Mouse (Mus musculus): ENCODE data around the gene Gm49396.
A peak's percentile ranks its signal among the peaks of the same experiment; 100 is the strongest.

Gene Gm49396

DNA sequence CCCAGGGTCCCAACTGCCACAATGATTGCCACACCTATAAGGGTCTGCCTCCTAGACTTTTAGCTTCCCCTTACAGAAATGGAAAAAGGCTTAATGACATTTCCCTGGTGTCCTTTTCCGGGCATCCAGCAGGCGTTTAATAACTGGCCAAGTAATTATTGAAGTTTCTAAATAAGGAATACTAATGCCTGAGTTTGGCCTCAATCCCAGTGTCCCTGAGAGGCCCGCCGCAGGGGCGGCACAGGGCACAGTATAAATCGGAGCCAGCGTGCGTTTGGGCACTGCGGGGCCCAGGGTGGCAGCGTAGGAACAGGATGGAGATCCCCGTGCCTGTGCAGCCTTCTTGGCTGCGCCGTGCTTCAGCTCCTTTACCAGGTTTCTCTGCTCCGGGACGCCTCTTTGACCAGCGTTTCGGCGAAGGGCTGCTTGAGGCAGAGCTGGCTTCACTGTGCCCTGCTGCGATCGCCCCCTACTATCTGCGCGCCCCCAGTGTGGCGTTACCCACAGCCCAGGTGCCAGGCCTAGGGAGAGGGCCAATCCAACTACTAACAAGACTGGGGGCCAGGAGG, 10.0 kb upstream of the Gm49396 start:
- DNase-seq: peak in 1 of 2 experiments; percentile 22

DNA sequence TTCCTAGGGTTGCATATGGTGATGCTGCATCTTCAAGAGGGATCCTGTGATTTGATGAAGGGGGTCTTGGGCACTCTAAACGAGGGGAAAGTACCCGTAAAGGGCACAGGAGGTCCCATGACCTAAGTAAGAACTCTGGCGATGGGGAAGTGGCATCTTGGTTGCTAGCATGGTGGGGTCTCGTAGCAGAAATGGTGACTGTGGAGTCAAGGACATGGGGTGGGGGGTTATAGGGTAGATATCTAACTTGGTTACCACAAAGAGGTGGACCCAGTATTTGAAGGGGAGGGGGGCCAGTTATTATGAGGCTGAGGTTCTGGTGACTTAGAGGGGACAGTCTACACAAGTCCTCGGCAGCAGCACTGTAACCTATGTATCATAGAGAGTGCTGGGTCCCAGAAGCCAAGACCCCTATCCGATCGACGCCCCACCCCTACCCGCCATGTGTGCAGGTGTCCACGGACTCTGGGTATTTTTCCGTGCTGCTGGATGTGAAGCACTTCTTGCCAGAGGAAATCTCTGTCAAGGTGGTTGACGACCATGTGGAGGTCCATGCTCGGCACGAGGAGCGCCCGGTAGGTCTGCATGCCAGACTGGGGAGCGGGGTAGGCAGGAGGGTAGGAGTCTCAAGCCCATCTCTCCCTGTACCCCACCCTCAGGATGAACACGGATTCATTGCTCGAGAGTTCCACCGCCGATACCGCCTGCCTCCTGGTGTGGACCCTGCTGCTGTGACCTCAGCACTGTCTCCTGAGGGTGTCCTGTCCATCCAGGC, 9.1 kb upstream of the Gm49396 start:
- no peak for DNase-seq

DNA sequence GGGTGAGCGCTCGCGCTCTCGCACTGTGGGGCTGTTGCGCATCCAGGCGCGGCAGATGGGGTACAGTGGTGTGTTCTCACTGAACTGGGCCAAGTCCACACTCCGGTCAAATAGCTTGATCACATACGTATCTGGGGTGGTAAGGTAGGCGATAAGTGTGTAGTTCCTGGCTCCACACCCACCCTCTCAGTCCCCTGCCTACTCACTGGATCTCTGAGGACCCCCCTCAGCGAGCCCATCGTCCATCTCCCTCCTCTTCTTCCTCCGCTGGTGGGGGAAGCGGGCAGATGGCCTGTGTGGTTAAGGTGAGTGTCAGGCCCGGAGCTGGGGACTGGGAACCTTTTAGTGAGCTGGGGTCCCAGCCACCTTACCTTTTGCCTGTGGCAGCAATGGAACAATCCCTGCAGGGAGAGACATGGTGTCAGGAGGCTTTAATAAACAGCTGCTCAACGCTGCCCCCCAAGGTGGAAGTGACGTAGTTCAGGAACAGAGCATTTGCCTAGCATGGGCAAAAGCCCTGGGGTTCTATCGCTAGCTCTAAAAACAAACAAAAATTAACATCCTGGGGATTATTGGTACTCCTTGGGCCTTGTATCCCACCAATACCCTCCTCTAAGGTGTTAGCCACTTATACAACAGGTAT, 6.1 kb upstream of the Gm49396 start:
- DNase-seq: peak in 1 of 2 experiments; percentile 34

DNA sequence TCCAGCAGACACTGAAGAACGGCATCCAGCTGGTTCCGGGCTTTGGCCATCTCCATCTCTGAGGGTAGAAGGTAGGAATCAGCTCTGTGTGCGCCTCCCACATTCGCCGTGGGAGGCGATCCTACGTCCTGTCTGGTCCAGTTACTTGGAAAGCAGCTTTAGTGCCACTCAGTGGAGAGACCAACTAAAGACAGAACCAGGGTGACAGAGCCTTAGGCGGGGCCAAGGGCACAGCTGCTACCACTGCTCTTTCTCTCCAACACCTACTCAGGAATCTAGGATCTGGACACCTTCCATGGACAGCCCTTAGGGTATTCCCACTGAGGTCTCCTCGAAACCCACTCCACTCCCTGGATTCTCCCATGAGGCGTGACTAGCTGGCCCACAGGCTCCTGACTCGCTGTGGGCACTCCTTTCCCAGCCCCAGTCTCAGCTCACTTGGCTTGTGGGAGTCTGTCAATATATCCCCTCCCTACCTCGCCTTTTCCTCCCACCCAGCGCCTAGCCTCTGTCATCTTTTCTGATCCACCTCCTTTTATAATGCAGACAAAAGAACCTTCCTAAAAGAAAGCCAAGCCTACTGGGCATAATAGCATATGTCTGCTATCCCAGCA, 5.1 kb upstream of the Gm49396 start:
- DNase-seq: no peak

DNA sequence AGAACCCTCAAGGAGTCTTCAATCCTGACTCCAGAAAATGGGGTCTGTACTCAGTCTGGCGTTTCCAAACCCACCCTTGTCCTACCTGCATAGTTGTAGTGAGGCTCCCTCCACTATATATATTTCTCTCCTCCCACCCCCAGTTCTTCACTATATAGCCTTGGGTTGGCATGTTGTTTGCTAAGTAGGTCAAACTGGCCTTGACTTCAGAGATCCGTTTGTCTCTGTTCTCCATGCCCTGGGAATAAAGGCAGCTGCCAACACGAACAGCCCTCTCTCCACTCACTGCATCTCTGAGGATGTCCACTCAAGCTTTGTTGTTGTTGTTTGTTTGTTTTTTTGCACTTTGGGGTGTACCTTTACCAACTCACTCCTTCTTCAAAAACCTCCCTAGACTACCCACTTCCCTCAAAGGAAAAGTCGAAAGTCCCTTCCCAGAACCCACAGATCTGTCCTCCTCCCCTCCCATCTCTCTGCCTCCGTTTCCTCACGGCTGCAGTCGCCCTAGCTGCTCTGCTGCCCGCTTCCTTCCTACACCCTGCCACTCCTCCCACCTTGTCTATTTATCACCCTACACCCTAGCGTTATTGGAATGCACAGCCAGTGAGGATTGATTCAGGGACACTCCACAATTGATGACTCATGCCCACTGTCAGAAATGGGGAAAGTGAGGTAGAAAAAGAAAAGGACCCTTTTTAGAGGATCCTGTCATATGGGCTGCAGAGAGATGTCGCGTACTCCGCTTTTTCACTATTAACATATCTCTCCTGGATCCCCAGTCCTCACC, 4.3 kb upstream of the Gm49396 start:
- no peak for DNase-seq

DNA sequence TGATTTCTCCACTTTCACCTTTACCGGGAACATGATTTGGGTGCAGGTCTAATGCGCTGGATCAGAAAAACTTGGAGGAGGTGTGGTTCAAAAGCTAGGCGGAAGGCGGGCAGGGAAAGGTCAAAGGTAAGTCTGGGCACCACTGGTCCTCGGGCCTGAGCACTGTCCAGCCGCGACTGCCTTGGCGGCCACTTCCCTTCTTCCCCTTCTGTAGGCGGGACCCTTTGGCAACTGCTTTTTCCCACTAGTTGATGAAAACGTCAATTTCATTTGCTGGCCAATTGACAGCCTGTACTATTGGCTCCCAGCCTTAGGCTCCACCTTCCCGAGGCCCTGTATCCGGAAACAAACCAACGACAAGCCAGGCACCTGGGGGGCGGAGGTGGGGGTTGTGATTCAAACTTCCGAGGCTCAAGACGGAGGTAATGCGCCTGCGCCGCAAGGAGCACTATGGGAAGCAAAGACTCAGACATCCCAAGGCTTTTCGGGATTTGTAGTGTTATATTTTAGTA, 3.6 kb upstream of the Gm49396 start, which contains the start of gene Lin37:
Gene Lin37 (minus strand): TSS at position 396 of the 512 bp plus-strand sequence.
- DNase-seq: peak; percentile 85 to 90

DNA sequence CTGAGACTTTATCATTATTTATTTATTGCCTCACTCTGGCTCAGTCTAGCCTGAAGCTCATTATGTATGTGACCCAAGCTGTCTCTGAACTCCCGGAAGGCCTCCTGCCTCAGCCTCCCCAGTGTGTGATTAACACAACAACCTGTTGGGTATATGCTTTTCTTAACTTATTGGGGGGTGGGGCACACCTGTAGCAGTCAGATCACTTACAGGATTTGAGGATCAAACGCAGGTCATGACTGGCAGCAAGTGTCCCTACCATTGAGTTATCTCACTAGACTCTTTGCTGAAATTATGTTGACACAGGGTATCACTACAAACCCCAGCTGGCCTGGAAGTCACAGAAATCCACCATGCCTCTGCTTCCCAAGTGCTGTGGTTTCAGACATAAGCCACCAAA, 2.8 kb upstream of the Gm49396 start:
- no peak for DNase-seq

DNA sequence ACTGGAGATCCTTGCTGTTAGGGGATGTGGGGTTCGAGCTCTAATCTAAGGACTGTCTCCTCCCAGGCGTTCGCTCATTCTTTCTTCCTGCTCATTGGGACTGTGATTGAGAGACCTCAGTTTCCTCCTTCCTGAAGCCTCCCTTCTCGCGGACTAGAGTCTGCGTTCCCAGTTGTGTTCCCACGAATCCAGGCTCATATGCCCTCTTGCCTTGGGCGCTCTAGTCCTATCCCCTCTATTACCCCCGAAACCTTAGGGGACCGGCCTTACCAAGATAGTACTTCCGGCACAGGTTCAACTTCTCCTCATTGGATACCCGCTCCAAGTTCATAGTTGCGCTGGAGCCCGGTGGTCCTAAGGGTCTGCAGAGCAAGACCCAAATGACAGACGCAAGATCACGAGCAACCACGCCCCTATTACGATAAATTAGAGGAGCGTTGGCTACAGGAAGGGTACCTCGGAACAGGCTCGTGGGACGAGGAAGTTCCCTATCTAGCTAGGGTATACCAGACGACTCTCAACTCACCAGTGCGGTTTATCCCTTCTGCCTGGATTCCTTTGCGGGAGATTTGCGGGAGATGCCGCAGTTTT, 523 bp upstream of the Gm49396 start:
- no peak for DNase-seq

DNA sequence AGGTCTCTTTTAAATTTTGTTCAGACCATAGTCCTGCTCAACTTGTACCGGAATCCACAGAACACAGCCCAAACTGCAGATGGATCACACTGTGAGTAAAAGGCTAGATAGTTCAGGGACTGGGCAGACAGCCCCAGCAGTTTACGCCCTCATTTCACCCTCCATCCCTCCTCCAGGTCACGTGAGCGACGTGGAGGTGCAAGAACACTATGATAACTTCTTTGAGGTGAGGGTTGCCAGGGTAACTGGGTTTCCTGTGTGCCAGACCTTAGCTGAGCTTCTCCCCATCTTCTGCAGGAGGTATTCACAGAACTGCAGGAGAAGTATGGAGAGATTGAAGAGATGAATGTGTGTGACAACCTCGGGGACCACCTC, 749 bp downstream of the Gm49396 start:
- DNase-seq: peak in 1 of 2 experiments; percentile 24

DNA sequence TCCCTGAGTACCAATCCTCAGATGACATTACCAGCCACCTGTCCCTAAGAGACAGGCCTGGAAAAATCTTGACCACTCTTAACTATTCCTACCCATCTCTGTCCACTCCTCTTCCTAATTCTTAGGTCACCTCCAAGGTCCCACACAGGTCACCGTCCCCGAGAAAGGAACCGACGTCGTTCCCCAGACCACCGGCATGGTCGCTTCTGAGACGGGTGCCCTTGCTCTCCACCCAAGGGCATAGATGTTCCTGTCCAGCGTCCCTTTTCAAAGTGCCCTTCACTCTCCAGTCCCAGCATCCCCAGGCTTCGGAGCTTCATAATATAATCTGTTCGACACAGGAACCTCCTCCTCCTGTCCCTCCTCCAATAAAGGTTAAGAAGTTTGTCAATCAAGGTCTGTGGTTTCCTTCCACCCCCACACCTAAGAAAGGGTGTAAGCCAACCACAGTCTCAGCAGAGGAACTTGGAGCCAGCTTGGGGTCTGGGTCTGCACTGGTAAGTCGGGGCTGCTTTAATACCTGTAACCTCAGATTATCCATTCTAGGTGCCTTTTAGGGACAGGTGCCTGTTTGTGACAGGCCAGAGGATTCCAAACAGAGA, 1.9 kb downstream of the Gm49396 start, which contains the start of gene Igflr1:
Gene Igflr1 (plus strand): TSS at position 458 of the 602 bp plus-strand sequence.
- DNase-seq: no peak

DNA sequence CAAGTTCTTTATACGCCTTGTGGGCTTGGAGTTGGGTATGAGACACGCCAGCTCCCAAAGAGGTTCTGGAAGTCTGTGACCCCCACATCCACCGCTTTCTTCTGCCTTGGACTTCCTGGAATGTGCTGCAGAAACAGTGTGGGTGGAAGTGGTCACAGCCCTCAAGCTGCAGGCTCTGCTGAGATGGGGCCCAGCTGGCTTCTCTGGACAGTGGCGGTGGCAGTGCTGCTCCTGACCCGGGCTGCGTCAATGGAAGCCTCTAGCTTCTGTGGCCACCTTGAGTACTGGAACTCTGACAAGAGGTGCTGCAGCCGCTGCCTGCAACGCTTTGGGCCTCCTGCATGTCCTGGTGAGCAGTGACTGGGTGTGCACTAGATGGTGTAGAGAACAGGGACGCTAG, 2.9 kb downstream of the Gm49396 start:
- DNase-seq: no peak

DNA sequence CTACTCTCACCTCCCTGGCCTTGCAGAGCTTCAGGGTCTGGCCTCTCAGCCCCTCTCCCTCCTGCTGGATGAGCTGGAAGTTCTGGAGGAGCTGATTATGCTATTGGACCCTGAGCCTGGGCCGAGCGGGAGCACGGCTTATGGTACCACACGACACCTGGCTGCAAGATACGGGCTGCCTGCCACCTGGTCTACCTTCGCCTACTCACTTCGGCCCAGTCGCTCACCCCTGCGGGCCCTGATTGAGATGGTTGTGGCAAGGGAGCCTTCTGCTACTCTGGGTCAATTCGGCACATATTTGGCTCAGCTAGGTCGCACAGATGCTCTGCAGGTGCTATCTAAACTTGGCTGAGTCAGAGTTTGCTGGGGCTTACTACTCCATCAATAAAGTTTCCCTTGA, 4.4 kb downstream of the Gm49396 start:
- no peak for DNase-seq

DNA sequence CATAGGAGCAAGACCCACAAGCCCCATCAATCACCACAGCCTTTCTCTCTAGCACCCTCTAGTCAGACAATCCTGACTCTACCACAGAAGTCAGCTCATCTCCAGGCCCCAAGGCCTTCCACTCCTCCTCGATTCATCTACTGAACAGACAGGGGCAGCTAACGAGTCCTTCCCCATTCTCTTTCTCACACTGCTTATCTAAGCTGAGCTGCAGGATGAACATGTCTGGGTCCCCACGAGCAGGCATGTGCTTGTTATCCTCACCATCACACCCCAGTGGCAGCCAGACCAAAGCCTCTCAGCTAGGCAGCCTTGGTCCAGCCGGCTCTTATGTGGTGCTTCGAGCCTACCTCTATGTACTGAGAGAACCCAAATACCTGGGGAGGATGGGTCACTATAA, 9.2 kb downstream of the Gm49396 start:
- no peak for DNase-seq

DNA sequence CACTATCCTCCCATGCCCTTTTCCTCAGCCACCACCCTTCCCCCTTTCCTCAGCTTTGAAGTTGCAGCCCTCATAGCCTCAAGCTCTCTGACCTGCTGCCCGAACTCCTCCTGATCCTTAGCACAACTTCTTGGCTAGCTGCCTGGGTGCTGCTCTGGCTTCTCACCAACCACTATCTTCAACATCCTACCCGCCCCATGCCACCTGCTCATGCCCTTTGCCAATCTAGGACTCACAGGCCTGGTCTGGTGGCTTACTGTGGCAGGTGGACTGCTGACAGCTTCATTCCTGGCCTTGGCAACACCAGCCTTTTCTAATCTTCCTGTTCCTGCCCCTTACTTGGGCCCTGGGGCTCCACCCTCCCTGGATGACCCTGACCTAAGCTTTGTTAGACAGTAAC, 9.8 kb downstream of the Gm49396 start:
- no peak for DNase-seq

DNA sequence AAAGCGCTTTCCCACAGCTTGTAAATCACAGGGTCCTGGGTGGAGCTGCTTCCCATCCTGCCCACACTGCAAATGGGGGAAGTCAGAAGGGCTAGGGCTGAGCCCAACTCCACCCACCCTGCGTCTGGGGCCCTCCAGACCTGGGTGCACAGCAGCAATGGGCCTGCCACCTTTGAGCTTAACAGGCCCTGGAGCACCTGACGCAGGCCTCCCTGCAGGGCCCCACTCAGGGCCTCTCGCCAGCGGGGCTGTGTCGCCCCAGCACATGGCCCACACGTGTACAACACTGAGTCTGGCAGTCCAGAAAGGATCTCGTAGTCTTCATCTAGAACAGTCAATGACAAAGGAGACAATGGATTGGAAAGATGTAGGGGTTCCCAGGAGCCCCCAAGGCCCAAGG, 16.8 kb downstream of the Gm49396 start:
- DNase-seq: no peak

DNA sequence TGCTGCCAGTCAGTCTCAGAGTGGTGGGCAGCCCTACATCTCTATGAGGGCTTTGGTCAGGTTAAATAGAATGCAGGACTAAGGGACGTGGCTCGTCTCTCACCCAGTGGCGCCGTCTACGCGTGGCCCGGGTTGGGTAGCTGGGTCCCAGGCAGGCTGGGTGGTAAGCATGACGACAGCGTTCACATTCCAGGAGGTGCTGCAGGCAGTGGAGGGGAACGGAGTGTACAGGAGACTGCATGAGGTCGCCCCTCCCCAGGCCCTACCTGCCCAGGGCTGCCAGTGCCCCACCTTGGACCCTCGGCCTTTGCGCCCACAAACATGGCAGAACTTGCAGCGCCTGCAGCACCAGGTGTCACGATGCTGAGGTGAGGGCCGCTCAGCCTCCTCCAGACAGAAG, 18.4 kb downstream of the Gm49396 start:
- DNase-seq: no peak

DNA sequence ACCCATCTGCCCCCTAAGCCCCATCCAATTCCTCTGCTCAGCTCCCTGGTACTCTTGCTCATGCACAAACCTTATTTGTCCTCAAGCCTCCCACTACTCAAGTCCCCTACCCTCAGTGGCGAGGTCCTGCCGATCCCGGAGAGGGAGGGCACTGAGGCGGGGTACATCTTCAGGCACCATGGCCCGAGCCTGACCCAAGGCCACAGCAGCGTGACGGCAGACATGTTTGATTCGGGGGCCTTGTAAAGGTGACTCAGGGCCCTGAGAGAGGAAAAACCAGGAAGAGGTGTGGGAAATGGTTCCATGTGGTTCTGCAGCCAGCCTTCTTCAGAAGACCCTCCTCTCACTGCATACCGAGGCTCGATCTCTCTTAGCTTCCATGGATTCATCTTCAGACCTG, 21.2 kb downstream of the Gm49396 start:
- DNase-seq: no peak

DNA sequence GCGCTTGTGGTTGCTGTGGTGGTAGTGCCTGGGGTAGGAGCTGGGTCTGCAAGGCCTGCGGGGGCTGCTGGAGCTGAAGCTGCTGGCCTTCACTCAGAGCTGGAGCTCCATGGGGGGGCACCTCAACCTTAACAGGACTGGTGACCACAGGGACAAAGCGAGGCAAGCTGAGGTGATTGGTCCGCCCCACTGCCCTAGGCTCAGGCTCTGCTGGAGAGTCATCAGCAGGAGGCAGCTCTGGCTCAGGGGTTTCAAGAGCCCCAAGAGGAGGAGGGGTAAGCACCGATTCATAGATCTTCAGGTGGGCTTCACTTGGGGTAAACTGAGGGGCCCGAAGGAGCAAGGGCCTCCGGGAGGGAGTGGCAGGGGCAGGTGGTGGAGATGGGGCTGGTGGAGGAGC, 22.0 kb downstream of the Gm49396 start:
- DNase-seq: no peak

DNA sequence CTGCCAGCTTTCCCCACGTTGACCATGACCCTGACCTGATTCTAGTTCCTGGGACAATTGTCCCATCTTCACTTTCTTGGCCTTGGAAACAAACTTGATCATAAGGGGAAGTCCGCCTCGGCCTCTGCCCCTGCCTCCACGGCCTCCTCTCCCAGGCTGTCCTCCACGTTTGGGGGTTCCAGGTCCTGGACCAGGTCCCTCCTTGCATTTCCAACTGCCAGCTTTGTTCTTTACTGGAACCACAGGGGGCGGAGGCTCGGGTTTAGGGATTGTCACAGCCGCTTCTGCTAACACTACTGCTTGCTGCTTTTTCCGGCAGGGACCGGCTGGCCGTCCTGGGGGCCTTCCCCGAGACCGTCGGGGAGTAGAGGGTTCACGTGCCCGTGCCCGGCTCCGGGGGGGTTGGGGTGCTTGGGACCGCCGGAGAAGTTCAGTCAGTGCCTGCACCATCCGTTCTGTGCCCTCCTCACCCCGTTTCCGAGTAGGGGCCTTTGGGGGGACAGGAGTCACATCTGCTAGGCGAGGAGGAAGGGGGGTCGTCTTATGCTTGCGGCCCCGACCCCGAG, 23.4 kb downstream of the Gm49396 start:
- no peak for DNase-seq

DNA sequence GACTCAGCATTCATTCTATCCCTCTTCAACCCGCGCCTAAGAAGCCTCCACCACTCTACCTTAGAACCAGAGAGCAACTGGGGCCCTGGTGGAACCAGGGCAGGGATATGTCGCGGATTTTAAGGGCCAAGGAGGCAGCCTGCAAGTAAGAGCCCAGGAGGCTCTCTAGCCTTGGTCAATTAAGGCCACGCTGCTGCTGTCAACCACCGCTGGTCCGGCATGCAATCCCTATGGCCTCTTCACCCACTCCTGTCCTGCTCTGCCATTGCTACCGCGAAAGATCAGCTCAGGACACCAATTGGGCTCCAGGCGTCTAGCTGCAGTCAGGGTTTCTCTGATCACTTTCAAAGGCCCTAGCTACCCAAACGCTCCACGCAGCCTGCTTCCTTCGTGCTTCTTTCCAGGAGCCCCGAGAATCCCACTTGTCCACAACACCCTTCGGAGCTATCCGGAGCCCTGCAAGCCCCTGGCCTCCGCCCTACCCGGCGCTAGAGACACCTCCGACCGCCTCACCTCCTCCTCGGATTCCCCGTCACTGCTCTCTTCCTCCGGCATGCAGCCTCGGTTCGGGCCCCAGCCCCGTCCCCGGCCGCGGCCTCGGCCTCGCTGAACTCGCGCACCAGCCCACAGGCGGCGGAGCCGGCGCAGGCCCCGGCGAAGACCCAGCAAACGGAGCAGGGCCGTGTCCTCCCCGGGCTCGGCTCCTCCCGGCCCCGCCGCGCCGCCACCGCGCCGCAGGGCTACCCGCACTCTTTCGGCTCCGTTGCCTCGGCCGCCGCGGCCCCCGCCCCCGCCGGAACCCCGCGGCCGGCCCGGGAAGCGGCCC, 24.9 kb downstream of the Gm49396 start:
- DNase-seq: no peak

All from spleen, adult 18-20 months (tissue).